Mouse (Mus musculus): ENCODE results near the gene Spag6. TPM values are rescaled to one million over a fixed set of nuclear protein-coding genes. Genes with fewer than 3 reads are reported as not detected.

Gene Spag6
- polyA plus RNA-seq, 1 experiment: 0.51 TPM

GRCm38 (mm10) chr2:18799265-18799965, 105.6 kb downstream of the Spag6 start:
- no peak for TF ChIP-seq POLR2A (IDR thresholded peaks at IDR 0.05; ENCODE audit: low read depth, low read length)
- TF ChIP-seq CTCF (IDR thresholded peaks at IDR 0.05; ENCODE audit: extremely low read depth, insufficient read depth, insufficient read length, insufficient replicate concordance): no peak
- no peak for DNase-seq (ENCODE audit: low read depth in 1 of 2, low spot score in 2 of 2)
- Histone ChIP-seq H3K27me3 (ENCODE audit: control insufficient read depth, insufficient read depth, low read length) (peaks cover 18% of the 10 kb centered on the region), H3K4me3 (ENCODE audit: extremely low read depth, insufficient read depth, insufficient read length) (peak overlapping the region; percentile 4; the same call in 1 of the 2 replicates), H3K36me3 (ENCODE audit: control insufficient read depth, insufficient read depth, low read length) (no peaks in the 10 kb centered on the region), H3K4me1 (ENCODE audit: control insufficient read depth, insufficient read depth, insufficient read length) (peaks cover 3% of the 10 kb centered on the region; the same call in 1 of the 2 replicates), H3K27ac (ENCODE audit: insufficient read depth, low read length) (no peak overlapping the region)
- WGBS: 10% methylated on average over 17 of the region's 17 CpGs

Other genes with a start within 250 kb of the Spag6 start
- 19.3 and 20.2 TPM in 2 replicates for gene Commd3, start 21.6 kb upstream of the Spag6 start, polyA plus RNA-seq (2012; rRNA removed)
- gene Bmi1, start 17.0 kb upstream of the Spag6 start, polyA plus RNA-seq (2012; rRNA removed): 9.0 and 13.0 TPM in 2 replicates